In genomic region chr1:154774468-154774867, GRCm38 (mm10) we compare ENCODE assay signal across 22 mouse cellular contexts.
"Had no signal": no experiment of that assay in that cellular context is flagged by ENCODE, and none has a peak within 500 bp of the region (broad histone marks: within the 10 kb centered on the region; RNA-seq: fewer than 3 reads in every experiment).

No protein-coding gene starts in this region.

- DNase-seq: heart, postnatal 10 days; heart, postnatal 14 days; heart, postnatal 36 days; heart, postnatal 4 days; kidney, adult 11 months; kidney, adult 18-20 months; kidney, adult 2 months; kidney, adult 8-10 months; kidney, adult 9 months; kidney, postnatal 10 days; kidney, postnatal 14 days; kidney, postnatal 25 days; kidney, postnatal 36 days; kidney, postnatal 4 days; layer of hippocampus, adult 9-11 months; layer of hippocampus, postnatal 36 days had no signal

- ATAC-seq: hindbrain, embryonic 16.5 days; hindbrain, postnatal 0 days; inflammation-experienced regulatory T-cells, adult 6 months; intestine, embryonic 15.5 days; intestine, embryonic 16.5 days; intestine, postnatal 0 days had no signal
